Mouse (Mus musculus) monocyte, adult 5-6 weeks (primary cell): ENCODE results near the gene Drd1. TPM values are rescaled to one million over a fixed set of nuclear protein-coding genes. Genes with fewer than 3 reads are reported as not detected.

ENCODE experiments used
- ATAC-seq: fragments of 153-309, 156-312 bp; replicated peaks from 2 replicates; pipeline ENCODE4 v1.8.0; 2017; ENCODE audit warnings: mild to moderate bottlenecking; ENCODE audit not compliant: low TSS enrichment, insufficient number of reproducible peaks, severe bottlenecking, poor library complexity, low FRiP score
- total RNA-seq: library from RNA; stranded (forward); fragments of 200-1000, 200-491, 200-594 nt; gene quantifications from 3 replicates; pipeline ENCODE4 v1.2.3, GENCODE M21; 2017

Drd1 gene
- total RNA-seq: not detected in 3 replicates

GRCm38 (mm10) chr13:54055448-54055861 lies at the start of gene Drd1:
Gene Drd1 (minus strand): TSS chr13:54055705.
- 0 out of 2 replicates have a peak, but pooled peaks have one; percentile 40 for ATAC-seq

GRCm38 (mm10) chr13:54103866-54104265 lies 48.4 kb upstream of the Drd1 start:
- ATAC-seq: no peak

- ATAC-seq: no peak
Measured at GRCm38 (mm10) chr13:54103271-54103670, 47.8 kb upstream of the Drd1 start.

GRCm38 (mm10) chr13:54102061-54102460 lies 46.6 kb upstream of the Drd1 start:
- no peak for ATAC-seq

DNA sequence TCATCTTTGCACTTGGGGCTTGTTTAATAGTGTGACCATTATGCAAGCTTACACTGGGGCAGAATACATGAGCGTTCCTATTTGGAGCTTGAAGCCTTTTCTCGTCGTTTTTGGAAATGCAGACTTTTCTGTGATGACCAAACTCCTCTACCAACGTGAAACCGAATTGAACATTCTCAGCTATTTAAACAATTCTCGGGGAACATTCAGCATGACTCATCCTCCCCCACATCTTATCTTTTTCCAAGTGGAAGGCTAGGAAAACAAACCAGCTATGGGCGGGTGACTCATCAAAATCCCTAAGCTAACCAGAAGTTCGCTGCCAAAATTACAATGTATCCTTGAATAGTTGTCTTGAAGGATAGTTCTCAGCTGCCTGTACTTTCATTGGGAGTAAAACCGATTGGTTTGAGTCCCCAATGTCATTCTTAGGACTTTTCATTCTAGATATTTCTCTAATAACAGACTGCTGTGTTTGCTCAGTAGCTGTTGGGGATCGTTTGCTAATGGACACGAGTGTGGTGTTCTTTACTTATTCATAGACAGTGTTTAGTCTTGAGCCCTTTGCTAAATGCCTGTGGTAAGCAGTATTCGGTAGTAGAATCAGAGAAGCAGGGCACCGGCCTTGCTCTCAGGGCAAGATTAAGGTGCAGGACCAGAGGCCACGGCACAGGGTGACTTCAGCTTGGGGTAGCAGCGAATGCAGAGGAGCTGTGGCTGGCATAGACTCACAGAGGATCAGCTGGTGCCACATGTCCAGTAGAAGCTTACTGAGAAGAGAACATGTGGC lies 45.7 kb upstream of the Drd1 start:
- ATAC-seq: no peak

DNA sequence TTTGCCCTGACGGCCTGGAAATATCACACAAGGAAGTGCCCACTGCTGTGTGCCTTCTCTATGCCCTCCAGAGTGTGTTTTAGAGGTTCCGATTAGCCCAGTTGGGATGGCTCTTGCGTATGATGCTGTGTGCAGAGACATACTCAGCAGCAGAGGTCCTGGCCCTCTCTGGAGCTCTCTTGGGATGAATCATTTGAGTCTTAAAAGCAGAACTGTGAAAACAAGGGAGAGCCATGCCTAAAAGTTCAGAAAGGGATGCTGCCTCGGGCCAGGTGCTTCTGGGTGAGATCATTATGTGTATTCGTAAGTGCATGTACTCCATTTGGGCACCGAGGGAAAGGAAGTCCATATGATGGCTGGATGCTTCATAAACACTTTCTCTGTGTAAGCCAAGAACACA lies 42.3 kb upstream of the Drd1 start:
- no peak for ATAC-seq

DNA sequence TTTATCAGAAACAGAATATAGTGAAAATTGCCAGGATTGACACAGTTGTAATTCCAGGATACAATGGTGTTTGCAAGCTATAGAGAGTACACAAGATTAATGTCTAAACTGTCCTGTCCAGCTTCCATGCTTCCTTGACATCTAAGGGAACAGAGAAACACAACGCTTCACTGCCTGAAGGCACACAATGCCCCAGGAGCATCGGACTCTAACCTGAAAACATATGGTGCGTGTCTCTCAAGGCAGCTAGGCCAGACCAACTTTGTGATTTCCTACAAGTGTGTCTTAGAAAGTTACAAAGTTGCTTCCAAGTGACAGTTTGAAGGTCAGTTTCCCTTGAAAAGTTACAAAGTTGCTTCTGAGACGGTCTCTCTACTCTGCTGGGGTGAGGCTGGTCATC lies 41.7 kb upstream of the Drd1 start:
- ATAC-seq: no peak

GRCm38 (mm10) chr13:54095721-54096120 lies 40.2 kb upstream of the Drd1 start:
- ATAC-seq: no peak

DNA sequence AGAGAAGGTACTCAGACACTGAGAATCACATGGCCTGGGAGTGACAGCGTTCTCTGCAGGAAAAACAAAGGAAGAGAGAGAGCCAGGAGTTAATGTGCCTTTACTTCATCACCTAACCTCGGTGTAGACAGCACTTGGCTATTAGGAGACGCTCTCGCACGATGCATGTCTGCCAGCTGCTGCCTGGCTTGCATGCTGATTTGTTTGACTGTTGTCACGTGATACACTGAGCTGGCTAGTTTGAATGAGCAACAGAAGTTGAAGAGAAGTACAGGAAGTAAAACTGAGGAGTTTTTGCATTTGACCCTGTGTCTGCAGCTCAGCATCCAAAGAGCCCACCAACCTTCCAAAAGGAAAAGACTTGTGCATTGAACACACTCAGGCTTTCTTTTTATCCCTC lies 39.5 kb upstream of the Drd1 start:
- no peak for ATAC-seq

- no peak for ATAC-seq
Measured at GRCm38 (mm10) chr13:54094349-54094748, 38.8 kb upstream of the Drd1 start.

DNA sequence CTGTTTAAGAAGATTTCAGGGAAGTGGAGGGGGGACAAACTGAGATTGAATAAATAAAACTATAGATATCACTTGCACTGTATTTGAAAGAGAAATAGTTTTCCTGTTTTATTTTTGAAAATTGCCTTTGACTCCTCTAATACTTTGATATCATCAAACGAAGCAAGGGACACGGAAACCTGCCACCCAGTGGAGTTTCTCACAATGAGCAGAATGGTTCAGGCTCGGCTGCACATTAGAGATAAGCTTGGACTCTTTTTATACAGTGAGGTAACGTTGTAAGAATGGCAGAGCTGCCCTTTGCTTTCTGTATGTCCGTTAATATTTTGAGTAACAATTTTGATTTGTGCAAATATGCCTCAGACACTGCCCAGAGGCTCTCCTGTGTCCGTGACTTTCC lies 36.2 kb upstream of the Drd1 start:
- ATAC-seq: no peak

GRCm38 (mm10) chr13:54085266-54085665 lies 29.8 kb upstream of the Drd1 start:
- ATAC-seq: no peak

GRCm38 (mm10) chr13:54084826-54085225 lies 29.3 kb upstream of the Drd1 start:
- no peak for ATAC-seq

DNA sequence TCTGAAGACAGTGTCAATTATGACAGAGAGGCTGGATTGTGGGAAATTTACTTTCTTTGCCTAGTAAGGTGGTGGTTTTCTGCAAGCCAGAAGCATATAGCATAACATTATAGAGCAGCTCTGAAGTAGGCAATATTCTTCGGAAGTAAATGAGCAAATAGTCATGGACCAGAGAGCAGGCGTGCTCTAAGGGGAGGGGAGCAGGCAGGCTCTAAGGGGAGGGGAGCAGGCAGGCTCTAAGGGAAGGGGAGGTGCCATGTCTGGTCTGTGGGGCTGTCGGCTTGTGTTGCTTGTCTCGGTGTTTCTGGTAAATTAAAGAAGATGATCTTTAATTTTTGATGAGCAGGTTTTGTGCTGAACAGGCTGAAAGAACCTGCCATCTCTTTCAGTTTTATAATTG lies 28.7 kb upstream of the Drd1 start:
- no peak for ATAC-seq

DNA sequence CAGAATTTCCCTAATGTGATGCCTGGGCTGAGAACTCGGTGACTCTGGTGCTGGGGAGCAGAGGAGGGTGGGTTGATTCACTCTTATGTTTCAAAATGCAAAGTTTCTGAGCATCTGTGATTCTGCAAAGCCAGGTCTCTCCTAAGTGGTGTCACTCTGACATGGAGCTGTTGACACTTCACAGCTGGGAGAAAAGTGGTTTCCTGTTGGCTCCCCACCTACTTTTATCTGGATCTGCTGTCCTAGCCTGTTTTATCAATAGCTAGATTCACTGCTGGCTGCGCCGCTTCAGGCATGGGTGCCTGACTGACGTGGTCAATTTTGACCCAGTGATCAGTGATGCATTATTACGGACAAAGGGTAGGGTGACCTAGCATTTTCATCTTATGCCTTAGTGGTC lies 27.4 kb upstream of the Drd1 start:
- ATAC-seq: no peak

GRCm38 (mm10) chr13:54080785-54081184 lies 25.3 kb upstream of the Drd1 start:
- ATAC-seq: no peak

DNA sequence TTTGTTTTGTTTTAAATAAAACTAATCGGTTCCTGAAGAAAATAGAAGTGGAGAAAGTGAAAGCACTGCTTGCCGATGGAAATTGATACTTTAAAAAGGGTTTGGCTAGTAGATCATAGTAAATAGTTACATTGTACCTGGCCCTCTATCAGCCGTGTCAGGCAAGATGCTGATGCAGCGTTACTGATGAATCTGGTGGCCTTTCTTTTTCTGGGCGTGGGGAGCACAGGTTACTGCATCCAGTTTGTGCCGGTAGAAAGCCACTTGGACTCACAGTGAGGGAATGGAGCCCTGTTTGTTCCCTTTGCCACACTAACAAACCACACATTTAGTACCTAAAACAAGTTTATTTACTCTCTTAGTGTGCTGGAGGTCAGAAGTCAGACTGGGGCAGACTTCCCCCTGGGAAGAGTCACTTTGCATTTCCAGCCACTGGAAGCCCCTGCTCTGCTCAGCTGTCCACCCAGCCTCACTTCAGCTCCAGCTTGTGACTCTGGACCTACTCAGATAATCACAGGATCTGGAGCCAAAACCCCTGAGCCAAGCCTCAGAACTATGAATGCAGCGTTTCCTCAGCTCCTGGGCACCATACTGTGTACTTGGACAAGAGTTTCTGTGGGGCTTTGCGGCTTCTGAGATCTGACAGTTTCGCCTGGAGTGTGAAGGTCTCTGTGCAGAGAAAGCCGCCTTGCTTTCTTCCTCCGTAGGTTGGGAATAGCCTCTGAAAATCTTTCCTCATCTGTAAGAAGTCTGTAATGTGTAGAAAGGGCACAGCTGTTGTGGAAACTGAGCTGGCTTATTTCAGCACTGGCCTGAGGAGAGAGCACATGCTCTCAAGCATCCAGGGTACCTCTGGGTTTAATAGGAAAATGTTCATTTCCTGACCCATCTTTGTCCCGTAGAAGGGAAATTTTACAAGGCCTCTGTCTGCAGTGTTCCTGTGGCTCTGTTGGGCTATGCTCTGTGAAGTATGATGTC lies 24.6 kb upstream of the Drd1 start:
- ATAC-seq: no peak

DNA sequence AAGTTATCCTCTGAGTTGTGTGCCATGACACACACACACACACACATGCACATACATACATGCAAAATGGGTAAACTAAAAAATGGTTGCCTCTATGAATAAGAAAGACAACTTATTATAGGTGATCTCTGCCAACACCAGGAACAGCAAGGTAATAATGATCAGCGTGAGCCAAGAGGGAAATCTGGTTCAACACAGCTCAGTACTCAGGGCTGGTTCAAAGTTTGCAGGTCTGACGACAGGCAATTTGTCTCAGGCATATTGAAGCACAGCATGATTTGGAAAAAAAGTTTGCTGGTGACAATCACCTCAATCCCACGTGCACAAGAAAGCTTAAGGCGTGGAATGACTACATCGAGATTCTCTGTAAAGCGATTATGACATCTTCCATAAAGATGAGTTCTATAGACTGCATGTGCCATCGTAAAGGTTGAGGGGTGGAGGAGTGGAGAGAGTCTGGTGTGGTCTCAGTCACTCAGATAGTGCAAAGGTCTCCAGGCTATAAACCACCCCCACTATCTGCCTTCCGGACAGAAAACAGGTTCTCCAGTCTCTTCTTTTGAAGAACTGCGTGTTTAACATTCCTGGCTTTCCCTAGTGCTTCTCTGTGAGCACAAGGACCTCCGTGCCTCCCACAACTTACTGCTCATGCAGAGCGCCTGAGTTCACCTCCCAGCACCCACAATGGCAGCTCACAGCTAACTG lies 22.1 kb upstream of the Drd1 start:
- no peak for ATAC-seq

GRCm38 (mm10) chr13:54076762-54077460 lies 21.4 kb upstream of the Drd1 start:
- ATAC-seq: no peak
